Mouse (Mus musculus): ENCODE results near the gene Trex1. TPM values are rescaled to one million over a fixed set of nuclear protein-coding genes. Genes with fewer than 3 reads are reported as not detected.

Trex1 gene
- polyA plus RNA-seq, 1 experiment from 2014 or later, result 14.5 TPM

GRCm38 (mm10) chr9:109055271-109056030 is 4.1 kb downstream of the Trex1 start:
- H3K27ac ChIP-seq (ENCODE audit: low read length), result peak overlapping the region; percentile 15
- peak overlapping the region; percentile 37 for H3K4me3 ChIP-seq (ENCODE audit: low read length)
- peak overlapping the region; percentile 60 for H3K9ac ChIP-seq (ENCODE audit: low read length)
- peak overlapping the region; percentile 47 for H3K4me2 ChIP-seq (ENCODE audit: low read depth, low read length)
- 89% methylated on average over 12 of the region's 12 CpGs for WGBS
- peaks cover 23% of the 10 kb centered on the region for H3K4me1 ChIP-seq (ENCODE audit: control insufficient read depth, insufficient read depth, low read length)
- no peaks in the 10 kb centered on the region for H3K27me3 ChIP-seq (ENCODE audit: control insufficient read depth, insufficient read depth, low read length)
- ATAC-seq (replicated peaks; ENCODE audit: extremely low read depth, insufficient read depth, low FRiP score), result no peak
- H3K36me3 ChIP-seq (ENCODE audit: control insufficient read depth, insufficient read depth), result peaks cover 23% of the 10 kb centered on the region
- no peaks in the 10 kb centered on the region for H3K9me3 ChIP-seq (replicated peaks; ENCODE audit: control insufficient read depth, low read length)

GRCm38 (mm10) chr9:109054712-109055111 is 4.8 kb downstream of the Trex1 start:
- Histone ChIP-seq H3K9me3 (replicated peaks; ENCODE audit: control insufficient read depth, low read length) (no peaks in the 10 kb centered on the region), H3K27me3 (ENCODE audit: control insufficient read depth, insufficient read depth, low read length) (no peaks in the 10 kb centered on the region), H3K36me3 (ENCODE audit: control insufficient read depth, insufficient read depth) (peaks cover 23% of the 10 kb centered on the region), H3K4me3 (ENCODE audit: low read length) (peak overlapping the region; percentile 37), H3K27ac (ENCODE audit: low read length) (peak overlapping the region; percentile 76), H3K4me2 (ENCODE audit: low read depth, low read length) (peak overlapping the region; percentile 47), H3K9ac (ENCODE audit: low read length) (peak overlapping the region; percentile 60), H3K4me1 (ENCODE audit: control insufficient read depth, insufficient read depth, low read length) (peaks cover 20% of the 10 kb centered on the region)
- WGBS, result 9% methylated on average over 7 of the region's 7 CpGs
- peak; percentile 66 for ATAC-seq (replicated peaks; ENCODE audit: extremely low read depth, insufficient read depth, low FRiP score)

GRCm38 (mm10) chr9:109053851-109054250 is 5.7 kb downstream of the Trex1 start:
- H3K4me1 ChIP-seq (ENCODE audit: control insufficient read depth, insufficient read depth, low read length), result peaks cover 16% of the 10 kb centered on the region; the same call in 1 of the 2 replicates
- H3K36me3 ChIP-seq (ENCODE audit: control insufficient read depth, insufficient read depth), result peaks cover 23% of the 10 kb centered on the region
- no peak overlapping the region for H3K4me2 ChIP-seq (ENCODE audit: low read depth, low read length)
- no peak for ATAC-seq (replicated peaks; ENCODE audit: extremely low read depth, insufficient read depth, low FRiP score)
- peak overlapping the region; percentile 76 for H3K27ac ChIP-seq (ENCODE audit: low read length)
- H3K9ac ChIP-seq (ENCODE audit: low read length), result no peak overlapping the region
- no peaks in the 10 kb centered on the region for H3K27me3 ChIP-seq (ENCODE audit: control insufficient read depth, insufficient read depth, low read length)
- no peak overlapping the region for H3K4me3 ChIP-seq (ENCODE audit: low read length)
- H3K9me3 ChIP-seq (replicated peaks; ENCODE audit: control insufficient read depth, low read length), result no peaks in the 10 kb centered on the region
- WGBS, result 74% methylated on average over 6 of the region's 6 CpGs

- no peaks in the 10 kb centered on the region for H3K9me3 ChIP-seq (replicated peaks; ENCODE audit: control insufficient read depth, low read length)
- 85% methylated on average over 3 of the region's 3 CpGs for WGBS
- H3K4me2 ChIP-seq (ENCODE audit: low read depth, low read length), result no peak overlapping the region
- H3K36me3 ChIP-seq (ENCODE audit: control insufficient read depth, insufficient read depth), result peaks cover 26% of the 10 kb centered on the region
- no peaks in the 10 kb centered on the region for H3K27me3 ChIP-seq (ENCODE audit: control insufficient read depth, insufficient read depth, low read length)
- ATAC-seq (replicated peaks; ENCODE audit: extremely low read depth, insufficient read depth, low FRiP score), result no peak
- H3K27ac ChIP-seq (ENCODE audit: low read length), result no peak overlapping the region; the same call in 1 of the 2 replicates
- no peak overlapping the region for H3K4me3 ChIP-seq (ENCODE audit: low read length)
- H3K4me1 ChIP-seq (ENCODE audit: control insufficient read depth, insufficient read depth, low read length), result peaks cover 12% of the 10 kb centered on the region; the same call in 1 of the 2 replicates
- H3K9ac ChIP-seq (ENCODE audit: low read length), result no peak overlapping the region
Measured at GRCm38 (mm10) chr9:109053366-109053765, 6.2 kb downstream of the Trex1 start.

GRCm38 (mm10) chr9:109052490-109053260 is 6.9 kb downstream of the Trex1 start:
- Histone ChIP-seq H3K27ac (ENCODE audit: low read length) (no peak overlapping the region; the same call in 1 of the 2 replicates), H3K4me2 (ENCODE audit: low read depth, low read length) (no peak overlapping the region), H3K9me3 (replicated peaks; ENCODE audit: control insufficient read depth, low read length) (no peaks in the 10 kb centered on the region), H3K4me1 (ENCODE audit: control insufficient read depth, insufficient read depth, low read length) (peaks cover 11% of the 10 kb centered on the region; the same call in 1 of the 2 replicates), H3K4me3 (ENCODE audit: low read length) (no peak overlapping the region), H3K27me3 (ENCODE audit: control insufficient read depth, insufficient read depth, low read length) (no peaks in the 10 kb centered on the region), H3K9ac (ENCODE audit: low read length) (no peak overlapping the region), H3K36me3 (ENCODE audit: control insufficient read depth, insufficient read depth) (peaks cover 20% of the 10 kb centered on the region)
- ATAC-seq (replicated peaks; ENCODE audit: extremely low read depth, insufficient read depth, low FRiP score), result no peak
- WGBS, result 86% methylated on average over 9 of the region's 9 CpGs

GRCm38 (mm10) chr9:109051651-109052489 is 7.7 kb downstream of the Trex1 start:
- Histone ChIP-seq H3K4me2 (ENCODE audit: low read depth, low read length) (no peak overlapping the region; the same call in 1 of the 2 replicates), H3K27ac (ENCODE audit: low read length) (peak overlapping the region; percentile 47; the same call in 1 of the 2 replicates), H3K27me3 (ENCODE audit: control insufficient read depth, insufficient read depth, low read length) (no peaks in the 10 kb centered on the region), H3K36me3 (ENCODE audit: control insufficient read depth, insufficient read depth) (peaks cover 13% of the 10 kb centered on the region), H3K9me3 (replicated peaks; ENCODE audit: control insufficient read depth, low read length) (no peaks in the 10 kb centered on the region), H3K4me3 (ENCODE audit: low read length) (no peak overlapping the region; the same call in 1 of the 2 replicates), H3K4me1 (ENCODE audit: control insufficient read depth, insufficient read depth, low read length) (peaks cover 11% of the 10 kb centered on the region; the same call in 1 of the 2 replicates), H3K9ac (ENCODE audit: low read length) (no peak overlapping the region)
- WGBS, result 86% methylated on average over 10 of the region's 10 CpGs
- ATAC-seq (replicated peaks; ENCODE audit: extremely low read depth, insufficient read depth, low FRiP score), result no peak

GRCm38 (mm10) chr9:109051011-109051501 is 8.5 kb downstream of the Trex1 start:
- Histone ChIP-seq H3K27me3 (ENCODE audit: control insufficient read depth, insufficient read depth, low read length) (no peaks in the 10 kb centered on the region), H3K27ac (ENCODE audit: low read length) (peak overlapping the region; percentile 47; the same call in 1 of the 2 replicates), H3K4me3 (ENCODE audit: low read length) (no peak overlapping the region; the same call in 1 of the 2 replicates), H3K36me3 (ENCODE audit: control insufficient read depth, insufficient read depth) (peaks cover 10% of the 10 kb centered on the region; the same call in 1 of the 2 replicates), H3K4me1 (ENCODE audit: control insufficient read depth, insufficient read depth, low read length) (peaks cover 11% of the 10 kb centered on the region; the same call in 1 of the 2 replicates), H3K9me3 (replicated peaks; ENCODE audit: control insufficient read depth, low read length) (no peaks in the 10 kb centered on the region), H3K4me2 (ENCODE audit: low read depth, low read length) (no peak overlapping the region; the same call in 1 of the 2 replicates), H3K9ac (ENCODE audit: low read length) (no peak overlapping the region)
- 80% methylated on average over 13 of the region's 13 CpGs for WGBS
- ATAC-seq (replicated peaks; ENCODE audit: extremely low read depth, insufficient read depth, low FRiP score), result no peak

- WGBS, result 66% methylated on average over 3 of the region's 3 CpGs
- Histone ChIP-seq H3K36me3 (ENCODE audit: control insufficient read depth, insufficient read depth) (peaks cover 7% of the 10 kb centered on the region; the same call in 1 of the 2 replicates), H3K27ac (ENCODE audit: low read length) (no peak overlapping the region), H3K9me3 (replicated peaks; ENCODE audit: control insufficient read depth, low read length) (no peaks in the 10 kb centered on the region), H3K4me1 (ENCODE audit: control insufficient read depth, insufficient read depth, low read length) (peaks cover 11% of the 10 kb centered on the region; the same call in 1 of the 2 replicates), H3K9ac (ENCODE audit: low read length) (no peak overlapping the region), H3K4me2 (ENCODE audit: low read depth, low read length) (no peak overlapping the region), H3K4me3 (ENCODE audit: low read length) (no peak overlapping the region), H3K27me3 (ENCODE audit: control insufficient read depth, insufficient read depth, low read length) (no peaks in the 10 kb centered on the region)
- no peak for ATAC-seq (replicated peaks; ENCODE audit: extremely low read depth, insufficient read depth, low FRiP score)
Measured at GRCm38 (mm10) chr9:109050674-109050997, 8.9 kb downstream of the Trex1 start.
